Mouse (Mus musculus): Measurements from ENCODE around the gene Adamts9. TPM values are rescaled to one million over a fixed set of nuclear protein-coding genes. Genes with fewer than 3 reads are reported as not detected.

The Adamts9 gene
- total RNA-seq, 2 experiments from 2014 or later: 8.7 to 8.9 TPM

- Histone ChIP-seq H3K27ac (no peak overlapping the region), H3K4me3 (no peak overlapping the region)
- TF ChIP-seq CTCF (conservative IDR thresholded peaks at IDR 0.05): peak; percentile 60
- no peak for DNase-seq (ENCODE audit: low spot score in 2 of 2)
Observed at GRCm38 (mm10) chr6:92947337-92948042, 4.2 kb upstream of the Adamts9 start.

GRCm38 (mm10) chr6:92944711-92945110 lies 1.4 kb upstream of the Adamts9 start:
- H3K4me3 ChIP-seq: no peak overlapping the region
- TF ChIP-seq CTCF (conservative IDR thresholded peaks at IDR 0.05): no peak

GRCm38 (mm10) chr6:92944048-92944685 lies 875 bp upstream of the Adamts9 start:
- no peak for DNase-seq (ENCODE audit: low spot score in 2 of 2)
- peak overlapping the region; percentile 78 for H3K4me3 ChIP-seq
- no peak overlapping the region for H3K27ac ChIP-seq
- TF ChIP-seq CTCF (conservative IDR thresholded peaks at IDR 0.05): no peak

More at GRCm38 (mm10) chr6:92944711-92945110, 1.4 kb upstream of the Adamts9 start:
- no peak overlapping the region for H3K27ac ChIP-seq
- DNase-seq (ENCODE audit: low spot score in 2 of 2): no peak

GRCm38 (mm10) chr6:92941756-92942420 lies 1.4 kb downstream of the Adamts9 start:
- DNase-seq (ENCODE audit: low spot score in 2 of 2): no peak
- peak overlapping the region; percentile 89 for H3K27ac ChIP-seq
- TF ChIP-seq CTCF (conservative IDR thresholded peaks at IDR 0.05): no peak

GRCm38 (mm10) chr6:92941281-92941731 lies 2.0 kb downstream of the Adamts9 start:
- peak overlapping the region; percentile 89 for H3K27ac ChIP-seq
- H3K4me3 ChIP-seq: peak overlapping the region; percentile 78
- TF ChIP-seq CTCF (conservative IDR thresholded peaks at IDR 0.05): peak; percentile 68
- DNase-seq (ENCODE audit: low spot score in 2 of 2): peak; percentile 60 to 66

More at GRCm38 (mm10) chr6:92941756-92942420, 1.4 kb downstream of the Adamts9 start:
- peak overlapping the region; percentile 78 for H3K4me3 ChIP-seq

GRCm38 (mm10) chr6:92940191-92941131 lies 2.8 kb downstream of the Adamts9 start:
- Histone ChIP-seq H3K27ac (peak overlapping the region; percentile 89), H3K4me3 (peak overlapping the region; percentile 78)
- no peak for DNase-seq (ENCODE audit: low spot score in 2 of 2)
- TF ChIP-seq CTCF (conservative IDR thresholded peaks at IDR 0.05): no peak

GRCm38 (mm10) chr6:92928261-92928660 lies 15.0 kb downstream of the Adamts9 start:
- Histone ChIP-seq H3K4me3 (no peak overlapping the region), H3K27ac (no peak overlapping the region)
- TF ChIP-seq CTCF (conservative IDR thresholded peaks at IDR 0.05): peak; percentile 16; the same call in 1 of the 2 replicates
- no peak for DNase-seq (ENCODE audit: low spot score in 2 of 2)

GRCm38 (mm10) chr6:92924536-92924935 lies 18.8 kb downstream of the Adamts9 start:
- no peak for DNase-seq (ENCODE audit: low spot score in 2 of 2)
- Histone ChIP-seq H3K27ac (no peak overlapping the region), H3K4me3 (no peak overlapping the region)
- TF ChIP-seq CTCF (conservative IDR thresholded peaks at IDR 0.05): no peak

- no peak for TF ChIP-seq CTCF (conservative IDR thresholded peaks at IDR 0.05)
- no peak overlapping the region for H3K4me3 ChIP-seq
Observed at GRCm38 (mm10) chr6:92921843-92922242, 21.4 kb downstream of the Adamts9 start.

GRCm38 (mm10) chr6:92920938-92921689 lies 22.2 kb downstream of the Adamts9 start:
- no peak for TF ChIP-seq CTCF (conservative IDR thresholded peaks at IDR 0.05)
- DNase-seq (ENCODE audit: low spot score in 2 of 2): no peak

More at GRCm38 (mm10) chr6:92921843-92922242, 21.4 kb downstream of the Adamts9 start:
- no peak for DNase-seq (ENCODE audit: low spot score in 2 of 2)
- H3K27ac ChIP-seq: no peak overlapping the region

GRCm38 (mm10) chr6:92910611-92911010 lies 32.7 kb downstream of the Adamts9 start:
- H3K27ac ChIP-seq: no peak overlapping the region
- H3K4me3 ChIP-seq: no peak overlapping the region
- DNase-seq (ENCODE audit: low spot score in 2 of 2): no peak
- TF ChIP-seq CTCF (conservative IDR thresholded peaks at IDR 0.05): no peak

More at GRCm38 (mm10) chr6:92920938-92921689, 22.2 kb downstream of the Adamts9 start:
- Histone ChIP-seq H3K4me3 (no peak overlapping the region), H3K27ac (no peak overlapping the region)
